Mouse (Mus musculus): ENCODE results near the gene Minos1. TPM values are rescaled to one million over a fixed set of nuclear protein-coding genes. Genes with fewer than 3 reads are reported as not detected.
A peak's percentile ranks its signal among the peaks of the same experiment; 100 is the strongest.

The Minos1 gene
- polyA plus RNA-seq, 1 experiment from 2014 or later: 444 TPM

GRCm38 (mm10) chr4:139090303-139090940, 40.5 kb downstream of the Minos1 start:
- H3K4me3 ChIP-seq: peak overlapping the region; percentile 79
- no peak overlapping the region; the same call in 1 of the 2 replicates for H3K27ac ChIP-seq (replicated peaks)
- H3K27me3 ChIP-seq (replicated peaks; ENCODE audit: low read depth, poor library complexity, severe bottlenecking): peaks cover 82% of the 10 kb centered on the region
- H3K36me3 ChIP-seq (replicated peaks): peaks cover 17% of the 10 kb centered on the region
- peaks cover 11% of the 10 kb centered on the region; the same call in 1 of the 2 replicates for H3K9me3 ChIP-seq
- peaks cover 53% of the 10 kb centered on the region for H3K4me1 ChIP-seq
- no peak for DNase-seq (ENCODE audit: low spot score)
- 68% methylated on average over 15 of the region's 15 CpGs for WGBS

- WGBS: 59% methylated on average over 9 of the region's 9 CpGs
- Histone ChIP-seq H3K4me3 (peak overlapping the region; percentile 21; the same call in 1 of the 2 replicates), H3K27ac (replicated peaks) (no peak overlapping the region), H3K9me3 (no peaks in the 10 kb centered on the region), H3K27me3 (replicated peaks; ENCODE audit: low read depth, poor library complexity, severe bottlenecking) (peaks cover 83% of the 10 kb centered on the region), H3K36me3 (replicated peaks) (peaks cover 30% of the 10 kb centered on the region), H3K4me1 (peaks cover 50% of the 10 kb centered on the region)
- DNase-seq (ENCODE audit: low spot score): peak; percentile 33
These were observed 41.8 kb downstream of the Minos1 start for GRCm38 (mm10) chr4:139088982-139089671.

- H3K27me3 ChIP-seq (replicated peaks; ENCODE audit: low read depth, poor library complexity, severe bottlenecking): peaks cover 63% of the 10 kb centered on the region
- H3K36me3 ChIP-seq (replicated peaks): peaks cover 48% of the 10 kb centered on the region
- H3K27ac ChIP-seq (replicated peaks): no peak overlapping the region
- 68% methylated on average over 4 of the region's 4 CpGs for WGBS
- H3K9me3 ChIP-seq: no peaks in the 10 kb centered on the region
- peaks cover 52% of the 10 kb centered on the region for H3K4me1 ChIP-seq
- no peak overlapping the region for H3K4me3 ChIP-seq
- DNase-seq (ENCODE audit: low spot score): no peak
These were observed 43.9 kb downstream of the Minos1 start for GRCm38 (mm10) chr4:139086984-139087383.

- 22% methylated on average over 5 of the region's 5 CpGs for WGBS
- H3K4me3 ChIP-seq: no peak overlapping the region
- peaks cover 59% of the 10 kb centered on the region for H3K27me3 ChIP-seq (replicated peaks; ENCODE audit: low read depth, poor library complexity, severe bottlenecking)
- peaks cover 43% of the 10 kb centered on the region for H3K4me1 ChIP-seq
- H3K27ac ChIP-seq (replicated peaks): no peak overlapping the region
- peaks cover 49% of the 10 kb centered on the region for H3K36me3 ChIP-seq (replicated peaks)
- no peaks in the 10 kb centered on the region for H3K9me3 ChIP-seq
- DNase-seq (ENCODE audit: low spot score): peak; percentile 84
These were observed 44.9 kb downstream of the Minos1 start for GRCm38 (mm10) chr4:139086037-139086436.

- H3K4me3 ChIP-seq: no peak overlapping the region
- peaks cover 42% of the 10 kb centered on the region for H3K36me3 ChIP-seq (replicated peaks)
- no peaks in the 10 kb centered on the region for H3K9me3 ChIP-seq
- peaks cover 36% of the 10 kb centered on the region for H3K4me1 ChIP-seq
- no peak for DNase-seq (ENCODE audit: low spot score)
- WGBS: 74% methylated on average over 11 of the region's 11 CpGs
- peaks cover 53% of the 10 kb centered on the region for H3K27me3 ChIP-seq (replicated peaks; ENCODE audit: low read depth, poor library complexity, severe bottlenecking)
- H3K27ac ChIP-seq (replicated peaks): no peak overlapping the region
These were observed 45.6 kb downstream of the Minos1 start for GRCm38 (mm10) chr4:139085337-139085736.

GRCm38 (mm10) chr4:139082790-139083564, 47.9 kb downstream of the Minos1 start:
- Histone ChIP-seq H3K27ac (replicated peaks) (peak overlapping the region; percentile 63), H3K36me3 (replicated peaks) (peaks cover 34% of the 10 kb centered on the region), H3K9me3 (no peaks in the 10 kb centered on the region), H3K4me3 (peak overlapping the region; percentile 16; the same call in 1 of the 2 replicates), H3K27me3 (replicated peaks; ENCODE audit: low read depth, poor library complexity, severe bottlenecking) (peaks cover 34% of the 10 kb centered on the region), H3K4me1 (peaks cover 27% of the 10 kb centered on the region)
- WGBS: 46% methylated on average over 12 of the region's 12 CpGs
- DNase-seq (ENCODE audit: low spot score): peak; percentile 62

GRCm38 (mm10) chr4:139081270-139081931, 49.5 kb downstream of the Minos1 start:
- 80% methylated on average over 18 of the region's 18 CpGs for WGBS
- DNase-seq (ENCODE audit: low spot score): no peak
- H3K9me3 ChIP-seq: no peaks in the 10 kb centered on the region

GRCm38 (mm10) chr4:139080259-139080658, 50.7 kb downstream of the Minos1 start:
- H3K27me3 ChIP-seq (replicated peaks; ENCODE audit: low read depth, poor library complexity, severe bottlenecking): peaks cover 48% of the 10 kb centered on the region
- H3K4me3 ChIP-seq: no peak overlapping the region
- H3K4me1 ChIP-seq: peaks cover 27% of the 10 kb centered on the region
- H3K36me3 ChIP-seq (replicated peaks): peaks cover 31% of the 10 kb centered on the region
- DNase-seq (ENCODE audit: low spot score): no peak
- WGBS: 94% methylated on average over 7 of the region's 7 CpGs
- no peaks in the 10 kb centered on the region for H3K9me3 ChIP-seq
- no peak overlapping the region for H3K27ac ChIP-seq (replicated peaks)

More at GRCm38 (mm10) chr4:139081270-139081931, 49.5 kb downstream of the Minos1 start:
- H3K4me3 ChIP-seq: no peak overlapping the region
- H3K27me3 ChIP-seq (replicated peaks; ENCODE audit: low read depth, poor library complexity, severe bottlenecking): peaks cover 42% of the 10 kb centered on the region
- H3K4me1 ChIP-seq: peaks cover 25% of the 10 kb centered on the region
- peaks cover 34% of the 10 kb centered on the region for H3K36me3 ChIP-seq (replicated peaks)
- no peak overlapping the region for H3K27ac ChIP-seq (replicated peaks)

- WGBS: 82% methylated on average over 11 of the region's 11 CpGs
- DNase-seq (ENCODE audit: low spot score): no peak
- Histone ChIP-seq H3K4me3 (no peak overlapping the region), H3K9me3 (no peaks in the 10 kb centered on the region), H3K36me3 (replicated peaks) (peaks cover 22% of the 10 kb centered on the region), H3K4me1 (peaks cover 36% of the 10 kb centered on the region), H3K27me3 (replicated peaks; ENCODE audit: low read depth, poor library complexity, severe bottlenecking) (peaks cover 48% of the 10 kb centered on the region), H3K27ac (replicated peaks) (no peak overlapping the region)
These were observed 51.5 kb downstream of the Minos1 start for GRCm38 (mm10) chr4:139079439-139079838.

- Histone ChIP-seq H3K4me3 (no peak overlapping the region), H3K36me3 (replicated peaks) (peaks cover 18% of the 10 kb centered on the region), H3K27ac (replicated peaks) (no peak overlapping the region), H3K4me1 (peaks cover 37% of the 10 kb centered on the region), H3K27me3 (replicated peaks; ENCODE audit: low read depth, poor library complexity, severe bottlenecking) (peaks cover 51% of the 10 kb centered on the region), H3K9me3 (no peaks in the 10 kb centered on the region)
- DNase-seq (ENCODE audit: low spot score): peak; percentile 34
- 17% methylated on average over 4 of the region's 4 CpGs for WGBS
These were observed 52.2 kb downstream of the Minos1 start for GRCm38 (mm10) chr4:139078726-139079125.

- no peaks in the 10 kb centered on the region for H3K9me3 ChIP-seq
- peaks cover 33% of the 10 kb centered on the region for H3K4me1 ChIP-seq
- peak; percentile 40 for DNase-seq (ENCODE audit: low spot score)
- H3K27me3 ChIP-seq (replicated peaks; ENCODE audit: low read depth, poor library complexity, severe bottlenecking): peaks cover 55% of the 10 kb centered on the region
- H3K36me3 ChIP-seq (replicated peaks): peaks cover 14% of the 10 kb centered on the region
- H3K27ac ChIP-seq (replicated peaks): no peak overlapping the region
- no peak overlapping the region for H3K4me3 ChIP-seq
- WGBS: 37% methylated on average over 2 of the region's 2 CpGs
These were observed 52.6 kb downstream of the Minos1 start for GRCm38 (mm10) chr4:139078313-139078712.

GRCm38 (mm10) chr4:139075915-139076314, 55.0 kb downstream of the Minos1 start:
- Histone ChIP-seq H3K36me3 (replicated peaks) (no peaks in the 10 kb centered on the region), H3K4me3 (peak overlapping the region; percentile 71), H3K27me3 (replicated peaks; ENCODE audit: low read depth, poor library complexity, severe bottlenecking) (peaks cover 73% of the 10 kb centered on the region), H3K9me3 (no peaks in the 10 kb centered on the region), H3K27ac (replicated peaks) (no peak overlapping the region), H3K4me1 (peaks cover 21% of the 10 kb centered on the region)
- WGBS: 16% methylated on average over 5 of the region's 5 CpGs
- no peak for DNase-seq (ENCODE audit: low spot score)

Data from embryonic facial prominence, embryonic 10.5 days (tissue).